Mouse (Mus musculus): ENCODE results near the gene Gm37240.

Gene Gm37240

DNA sequence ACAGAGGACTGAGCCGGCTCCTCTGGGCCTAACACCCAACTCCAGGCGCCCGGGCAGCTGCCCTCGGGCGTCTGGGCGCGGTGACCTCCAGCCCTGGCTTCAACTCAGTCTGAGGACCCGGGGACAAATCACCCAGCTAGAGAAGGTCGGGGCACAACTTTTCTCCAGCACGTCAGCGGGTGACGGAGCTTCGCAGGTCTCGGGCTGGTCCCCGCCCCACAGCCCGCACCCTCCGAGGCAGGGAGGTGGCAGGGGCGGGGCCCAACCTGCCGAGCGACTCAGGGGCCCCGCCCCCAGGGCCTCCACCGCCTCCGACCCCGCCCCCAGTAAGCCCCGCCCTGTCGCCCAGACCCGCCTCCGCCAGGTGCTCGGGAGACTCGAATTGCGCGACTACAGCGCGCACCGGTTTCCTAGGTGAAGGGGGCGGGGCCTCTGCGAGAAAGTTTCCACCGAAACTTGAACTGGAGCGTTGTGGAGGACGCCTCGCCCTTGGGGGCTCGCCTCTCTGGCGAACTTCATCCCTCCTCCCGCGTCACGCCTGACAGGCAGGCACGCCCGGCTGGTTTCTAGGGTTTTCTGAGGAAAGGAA is at the start of gene Gm37240, which contains the start of gene Glt28d2:
TSS of gene Gm37240 (minus strand) at position 280 of the 589 bp plus-strand sequence.
TSS of gene Glt28d2 (minus strand) at position 278 of the 589 bp plus-strand sequence.
- in situ Hi-C loops (cut with MboI, MseI): loop anchor here (25.0 kb wide), 1 partner anchor 1250 kb away; no protein-coding TSS in a partner anchor

DNA sequence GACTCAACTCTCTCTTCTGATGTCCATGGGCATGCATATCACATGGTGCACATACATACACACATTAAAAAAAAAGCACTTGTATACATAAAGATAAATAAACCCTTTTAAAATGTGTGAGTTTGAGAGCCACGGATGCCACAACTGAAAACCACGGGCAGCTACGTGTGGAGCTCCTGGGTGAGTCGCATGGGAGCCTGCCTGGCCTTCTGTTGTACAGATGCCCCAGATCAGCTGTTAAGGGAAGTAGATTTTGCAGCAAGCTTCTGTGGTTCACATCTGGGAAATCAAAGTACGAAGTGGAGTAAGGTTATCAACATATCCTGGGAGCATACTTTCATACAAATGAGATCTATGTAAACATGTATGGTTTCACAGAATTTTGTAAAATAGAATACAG is 46.3 kb upstream of the Gm37240 start:
- in situ Hi-C loops (cut with MboI, MseI): no loop called here

DNA sequence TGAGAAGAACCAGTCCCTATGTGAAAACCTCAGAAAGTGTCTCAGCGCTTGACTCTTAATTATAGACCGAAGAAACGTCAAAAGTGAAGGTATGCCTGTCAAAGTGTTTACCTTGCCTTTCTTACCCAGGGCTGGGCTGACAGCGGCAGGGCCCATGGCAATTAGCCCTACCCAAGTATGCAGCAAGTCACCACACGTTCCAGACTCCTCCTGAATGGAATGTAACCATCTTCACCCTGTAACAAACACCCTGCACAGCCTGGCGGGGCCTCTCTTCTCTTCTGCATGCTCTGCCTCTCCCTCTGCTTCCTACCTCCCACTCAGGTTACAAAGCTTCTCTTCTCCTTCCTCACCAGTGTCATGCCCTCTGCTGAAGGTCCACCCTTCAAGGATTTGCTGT is 44.5 kb upstream of the Gm37240 start:
- in situ Hi-C loops (cut with MboI, MseI): no loop called here

- in situ Hi-C loops (cut with MboI, MseI): no loop called here
Measured at GRCm38 (mm10) chr3:85930671-85931255, 43.4 kb upstream of the Gm37240 start.

DNA sequence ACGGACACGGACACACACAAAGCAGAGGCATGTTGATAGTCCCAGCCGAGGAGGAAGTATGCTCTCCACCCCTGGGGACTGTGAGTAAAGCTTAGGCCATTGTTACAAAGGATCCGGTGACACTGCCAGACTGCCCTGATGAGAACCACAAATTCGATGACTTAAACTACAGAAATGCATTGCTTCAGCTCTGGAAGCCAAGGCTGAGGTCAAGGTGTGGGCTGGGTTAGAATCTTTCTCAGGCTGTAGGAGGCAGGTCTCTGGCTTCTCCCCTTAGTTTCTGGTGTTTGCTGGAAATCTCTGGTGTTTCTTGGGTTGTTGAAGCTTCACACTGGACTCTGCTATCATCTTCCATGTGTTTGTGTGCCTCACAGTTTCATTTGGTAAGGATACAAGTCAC is 42.4 kb upstream of the Gm37240 start:
- in situ Hi-C loops (cut with MboI, MseI): no loop called here

GRCm38 (mm10) chr3:85928140-85928611 is 40.9 kb upstream of the Gm37240 start:
- in situ Hi-C loops (cut with MboI, MseI): no loop called here

GRCm38 (mm10) chr3:85927296-85927695 is 40.0 kb upstream of the Gm37240 start:
- in situ Hi-C loops (cut with MboI, MseI): no loop called here

GRCm38 (mm10) chr3:85923954-85924945 is 36.9 kb upstream of the Gm37240 start:
- in situ Hi-C loops (cut with MboI, MseI): loop anchor here (5.0 kb wide), 1 partner anchor 217 kb away; no protein-coding TSS in a partner anchor

GRCm38 (mm10) chr3:85923343-85923742 is 36.0 kb upstream of the Gm37240 start:
- in situ Hi-C loops (cut with MboI, MseI): loop anchor here (5.0 kb wide), 1 partner anchor 216 kb away; no protein-coding TSS in a partner anchor

GRCm38 (mm10) chr3:85922331-85922730 is 35.0 kb upstream of the Gm37240 start:
- in situ Hi-C loops (cut with MboI, MseI): loop anchor here (5.0 kb wide), 1 partner anchor 215 kb away; no protein-coding TSS in a partner anchor

GRCm38 (mm10) chr3:85920671-85921070 is 33.4 kb upstream of the Gm37240 start:
- in situ Hi-C loops (cut with MboI, MseI): loop anchor here (5.0 kb wide), 1 partner anchor 213 kb away; no protein-coding TSS in a partner anchor

GRCm38 (mm10) chr3:85917600-85917999 is 30.3 kb upstream of the Gm37240 start:
- in situ Hi-C loops (cut with MboI, MseI): no loop called here

GRCm38 (mm10) chr3:85914806-85915205 is 27.5 kb upstream of the Gm37240 start:
- in situ Hi-C loops (cut with MboI, MseI): no loop called here

DNA sequence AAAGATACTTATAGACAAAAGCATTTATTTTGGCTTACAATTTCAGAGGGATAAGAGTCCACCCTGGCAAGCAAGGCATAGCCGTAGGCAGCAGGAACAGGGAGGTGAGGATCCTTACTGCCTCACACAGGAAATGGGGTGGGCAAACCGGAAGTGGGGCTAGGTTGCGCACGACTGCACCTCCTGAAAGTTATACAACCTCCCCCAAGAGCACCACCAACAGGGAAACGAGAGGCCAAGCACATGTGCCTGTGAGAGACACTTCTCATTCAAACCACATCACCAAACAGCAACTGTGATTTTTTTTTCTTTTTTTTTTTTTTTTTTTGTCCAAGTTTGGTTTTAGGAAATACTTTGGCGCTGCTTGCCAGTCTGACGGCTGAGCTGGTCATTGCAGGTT is 19.8 kb upstream of the Gm37240 start:
- in situ Hi-C loops (cut with MboI, MseI): no loop called here

GRCm38 (mm10) chr3:85904371-85904770 is 17.1 kb upstream of the Gm37240 start:
- in situ Hi-C loops (cut with MboI, MseI): no loop called here

- in situ Hi-C loops (cut with MboI, MseI): loop anchor here (25.0 kb wide), 1 partner anchor 1258 kb away; no protein-coding TSS in a partner anchor
Measured at GRCm38 (mm10) chr3:85895020-85895419, 7.7 kb upstream of the Gm37240 start.

DNA sequence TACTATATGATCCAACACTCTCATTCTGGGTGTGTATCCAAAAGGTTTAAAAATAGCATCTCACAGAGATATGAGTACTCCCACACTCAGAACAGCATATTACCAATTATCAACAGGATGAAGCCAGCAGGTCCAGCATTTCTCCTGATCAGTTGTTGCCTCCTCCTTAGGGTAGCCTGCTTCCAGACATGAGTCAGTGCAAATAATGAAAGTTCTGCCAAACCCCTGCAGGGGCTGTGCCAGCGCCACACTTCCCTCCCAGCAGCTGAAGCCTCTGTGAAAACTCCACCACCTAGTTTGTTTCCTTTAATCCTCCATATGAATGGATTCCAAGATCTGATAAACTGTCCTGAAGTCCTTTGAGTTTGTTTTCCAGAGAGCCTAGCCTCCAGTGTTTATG is 4.3 kb upstream of the Gm37240 start:
- in situ Hi-C loops (cut with MboI, MseI): loop anchor here (25.0 kb wide), 1 partner anchor 1254 kb away; no protein-coding TSS in a partner anchor

DNA sequence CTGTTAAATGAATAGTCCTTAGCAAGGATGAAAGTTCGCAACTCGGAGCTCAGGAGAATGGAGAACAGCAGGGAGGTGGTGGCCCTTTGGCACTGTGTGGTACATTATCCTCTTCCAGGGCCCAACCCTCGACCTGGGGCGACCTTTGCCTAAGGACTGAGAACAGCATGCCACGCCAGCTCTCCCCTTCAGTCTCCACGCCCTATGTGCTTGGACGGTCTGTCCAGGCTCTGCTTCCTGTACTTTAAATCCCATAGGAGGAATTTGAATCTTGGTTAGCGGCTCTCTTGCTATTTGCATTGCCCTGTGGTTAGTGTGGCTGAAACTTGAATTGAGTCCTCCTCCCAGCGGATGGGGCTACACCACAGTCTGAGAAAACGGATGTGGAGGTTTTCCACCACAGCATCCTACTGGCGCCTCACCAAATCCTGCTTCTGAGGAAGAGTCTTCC is 928 bp upstream of the Gm37240 start:
- in situ Hi-C loops (cut with MboI, MseI): loop anchor here (25.0 kb wide), 1 partner anchor 1251 kb away; no protein-coding TSS in a partner anchor

- in situ Hi-C loops (cut with MboI, MseI): loop anchor here (25.0 kb wide), 1 partner anchor 1249 kb away; no protein-coding TSS in a partner anchor
Measured at GRCm38 (mm10) chr3:85886636-85887238, 581 bp downstream of the Gm37240 start.

- in situ Hi-C loops (cut with MboI, MseI): loop anchor here (25.0 kb wide), 1 partner anchor 1249 kb away; no protein-coding TSS in a partner anchor
Measured at GRCm38 (mm10) chr3:85885906-85886305, 1.4 kb downstream of the Gm37240 start.

DNA sequence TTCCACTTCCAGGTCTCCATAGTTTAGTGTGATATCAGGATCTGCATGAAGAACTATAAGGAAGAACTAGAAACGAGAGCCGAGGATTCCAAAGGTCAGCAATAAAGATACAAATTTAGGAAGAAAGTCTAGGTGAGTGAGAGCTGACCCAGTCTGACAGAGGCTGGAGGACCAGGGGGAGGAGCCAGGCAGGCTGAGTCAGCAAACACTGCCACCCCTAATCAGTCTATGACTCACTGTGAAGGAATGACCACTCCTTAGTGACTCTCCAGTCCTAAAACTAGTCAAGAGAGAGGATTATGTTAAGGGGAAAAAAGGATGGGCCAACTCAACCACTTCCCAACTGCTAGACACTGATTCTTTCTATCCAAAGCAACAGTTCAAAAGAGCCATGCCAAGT is 6.6 kb downstream of the Gm37240 start:
- in situ Hi-C loops (cut with MboI, MseI): loop anchor here (25.0 kb wide), 1 partner anchor 1243 kb away; no protein-coding TSS in a partner anchor
